Mouse (Mus musculus) small intestine, adult 2 months (tissue): ENCODE measurements around the gene Smc3. TPM values are rescaled to one million over a fixed set of nuclear protein-coding genes. Genes with fewer than 3 reads are reported as not detected.
"Not testable (repeated sequence)": the region's sequence is repeated elsewhere in the genome, so short reads cannot be mapped to it uniquely, and the experiment has no call there.

ENCODE experiments used
- H3K27ac ChIP-seq: fragments of 200-500 bp; 2 replicates; pipeline ENCODE4 v1.5.1; 2012; ENCODE audit warnings: low read depth, low read length, control low read depth, inconsistent platforms; ENCODE audit not compliant: insufficient read depth
- H3K27me3 ChIP-seq: fragments of 200-500 bp; 2 replicates; pipeline ENCODE4 v1.6.1; 2012; ENCODE audit warnings: mild to moderate bottlenecking, moderate library complexity, low read length, inconsistent platforms; ENCODE audit not compliant: control insufficient read depth, insufficient read depth
- H3K36me3 ChIP-seq: fragments of 200-500 bp; 2 replicates; pipeline ENCODE4 v1.6.1; 2012; ENCODE audit warnings: mild to moderate bottlenecking, low read length, control low read depth, inconsistent platforms; ENCODE audit not compliant: control insufficient read depth, insufficient read depth
- H3K4me1 ChIP-seq: fragments of 200-500 bp; 2 replicates; pipeline ENCODE4 v1.6.1; 2012; ENCODE audit warnings: low read length, inconsistent platforms, mixed read lengths; ENCODE audit not compliant: control insufficient read depth, insufficient read depth, insufficient read length
- H3K4me3 ChIP-seq: fragments of 200-500 bp; 2 replicates; pipeline ENCODE4 v1.5.1; 2012; ENCODE audit warnings: low read depth, mild to moderate bottlenecking, control low read depth, inconsistent platforms, low read length, moderate library complexity
- CTCF ChIP-seq: fragments of 200-500 bp; IDR thresholded peaks from 2 replicates; pipeline ENCODE4 v1.5.1; 2012; ENCODE audit warnings: low read depth, mild to moderate bottlenecking, control low read depth, inconsistent platforms, low read length, moderate library complexity, mixed read lengths; ENCODE audit not compliant: insufficient replicate concordance, insufficient read length; ENCODE audit errors: extremely low read depth
- POLR2A ChIP-seq: fragments of 200-500 bp; IDR thresholded peaks from 2 replicates; pipeline ENCODE4 v1.6.1; 2012; ENCODE audit warnings: low read depth, mild to moderate bottlenecking, control low read depth, inconsistent platforms, low read length, moderate library complexity
- WGBS: fragments of 180-500 bp; shearing (Covaris S2); methylation state at CpG from one replicate; pipeline ENCODE4 v1.1.7; 2018; 5-methylcytosine and 5-hydroxymethylcytosine counted together
- polyA plus RNA-seq: library from polyadenylated mRNA; depleted of rRNA; stranded (reverse); fragments of >200 nt; gene quantifications from 2 replicates; pipeline ENCODE4 v1.2.3, GENCODE M21; 2012

Smc3 gene
- polyA plus RNA-seq, 1 experiment, result 1.4 TPM

- H3K4me3 ChIP-seq, result no peak overlapping the region
- no peaks in the 10 kb centered on the region for H3K36me3 ChIP-seq
- WGBS, result 71% methylated on average over 20 of the region's 20 CpGs
- TF ChIP-seq POLR2A (no peak), CTCF (no peak)
- H3K27ac ChIP-seq, result no peak overlapping the region
- H3K4me1 ChIP-seq, result peaks cover 20% of the 10 kb centered on the region
- no peaks in the 10 kb centered on the region for H3K27me3 ChIP-seq
Observed at GRCm38 (mm10) chr19:53653624-53654467, 53.6 kb downstream of the Smc3 start.

GRCm38 (mm10) chr19:53656443-53656842 lies 56.2 kb downstream of the Smc3 start:
- 87% methylated on average over 11 of the region's 11 CpGs for WGBS
- H3K27ac ChIP-seq, H3K27me3 ChIP-seq: not testable (repeated sequence)

GRCm38 (mm10) chr19:53657437-53657836 lies 57.2 kb downstream of the Smc3 start:
- H3K27ac ChIP-seq, result no peak overlapping the region
- H3K36me3 ChIP-seq, result no peaks in the 10 kb centered on the region
- no peaks in the 10 kb centered on the region for H3K27me3 ChIP-seq
- 57% methylated on average over 5 of the region's 5 CpGs for WGBS
- TF ChIP-seq CTCF (no peak), POLR2A (no peak)
- H3K4me3 ChIP-seq, result no peak overlapping the region
- H3K4me1 ChIP-seq, result peaks cover 2% of the 10 kb centered on the region; the same call in 1 of the 2 replicates

More at GRCm38 (mm10) chr19:53656443-53656842, 56.2 kb downstream of the Smc3 start:
- H3K36me3 ChIP-seq, H3K4me3 ChIP-seq, H3K4me1 ChIP-seq: not testable (repeated sequence)

GRCm38 (mm10) chr19:53660722-53661420 lies 60.7 kb downstream of the Smc3 start:
- Histone ChIP-seq H3K27me3 (no peaks in the 10 kb centered on the region), H3K27ac (no peak overlapping the region), H3K4me1 (no peaks in the 10 kb centered on the region), H3K36me3 (no peaks in the 10 kb centered on the region), H3K4me3 (no peak overlapping the region)
- no peak for TF ChIP-seq POLR2A
- TF ChIP-seq CTCF, result no peak
- 81% methylated on average over 9 of the region's 9 CpGs for WGBS

- Histone ChIP-seq H3K27ac (no peak overlapping the region), H3K27me3 (no peaks in the 10 kb centered on the region), H3K4me3 (no peak overlapping the region), H3K4me1 (no peaks in the 10 kb centered on the region), H3K36me3 (no peaks in the 10 kb centered on the region)
- TF ChIP-seq POLR2A, result no peak
- TF ChIP-seq CTCF, result no peak
- 70% methylated on average over 14 of the region's 14 CpGs for WGBS
Observed at GRCm38 (mm10) chr19:53661938-53662722, 61.9 kb downstream of the Smc3 start.

- TF ChIP-seq CTCF (no peak), POLR2A (no peak)
- Histone ChIP-seq H3K4me1 (no peaks in the 10 kb centered on the region), H3K27ac (no peak overlapping the region), H3K36me3 (no peaks in the 10 kb centered on the region), H3K27me3 (no peaks in the 10 kb centered on the region), H3K4me3 (no peak overlapping the region)
- WGBS, result 72% methylated on average over 9 of the region's 9 CpGs
Observed at GRCm38 (mm10) chr19:53664831-53665230, 64.6 kb downstream of the Smc3 start.

- 90% methylated on average over 4 of the region's 4 CpGs for WGBS
- TF ChIP-seq CTCF (no peak), POLR2A (no peak)
- Histone ChIP-seq H3K4me1 (no peaks in the 10 kb centered on the region), H3K36me3 (no peaks in the 10 kb centered on the region), H3K27ac (no peak overlapping the region), H3K27me3 (no peaks in the 10 kb centered on the region), H3K4me3 (no peak overlapping the region)
Observed at GRCm38 (mm10) chr19:53665391-53665790, 65.2 kb downstream of the Smc3 start.
